26 mouse cellular contexts compared by ENCODE assay signal in the genomic region with DNA sequence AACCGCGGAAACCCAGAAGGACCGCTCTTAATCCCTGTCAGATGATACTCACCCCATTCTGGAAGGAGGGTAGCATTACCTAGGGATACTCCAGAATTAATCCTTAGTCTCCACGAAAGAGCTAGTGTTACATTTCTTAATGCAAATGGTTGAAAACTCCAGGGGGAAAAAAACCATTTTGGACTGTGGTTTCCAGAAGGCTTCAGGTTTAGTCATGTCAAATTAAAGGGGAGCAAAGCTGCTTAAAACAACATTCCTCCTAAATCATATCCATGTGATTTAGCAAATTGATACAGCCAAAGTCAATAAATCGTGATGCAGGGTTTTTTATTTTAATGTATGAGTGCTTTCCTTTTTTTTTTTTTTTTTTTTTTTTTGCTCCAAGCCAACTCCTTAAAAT. TPM values are rescaled to one million over a fixed set of nuclear protein-coding genes. Genes with fewer than 3 reads are reported as not detected.
DNase-seq lines count a peak whose midpoint lies in the region; ATAC-seq and TF ChIP-seq lines count a peak whose summit lies in the region.
"Had no signal": no experiment of that assay in that cellular context is flagged by ENCODE, and none has a peak within 500 bp of the region (broad histone marks: within the 10 kb centered on the region; RNA-seq: fewer than 3 reads in every experiment).

No protein-coding gene starts in this region.

- no peak overlapping the region for H3K9ac ChIP-seq in midbrain, embryonic 11.5 days (ENCODE audit: low read length)
- H3K9ac ChIP-seq in embryonic facial prominence, embryonic 13.5 days = no peak overlapping the region
- H3K9ac ChIP-seq: embryonic facial prominence, embryonic 15.5 days; forebrain, embryonic 12.5 days; forebrain, embryonic 15.5 days; heart, embryonic 12.5 days; heart, embryonic 15.5 days; hindbrain, embryonic 13.5 days had no signal

- H3K27me3 ChIP-seq in midbrain, embryonic 10.5 days (ENCODE audit: low read depth, poor library complexity, severe bottlenecking) = peaks cover 59% of the 10 kb centered on the region
- H3K27me3 ChIP-seq in midbrain, embryonic 11.5 days (ENCODE audit: control insufficient read depth, insufficient read depth, low read length) = peaks cover 12% of the 10 kb centered on the region
- no peaks in the 10 kb centered on the region for H3K27me3 ChIP-seq in embryonic facial prominence, embryonic 13.5 days
- H3K27me3 ChIP-seq in myocyte (ENCODE audit: control insufficient read depth, insufficient read depth, insufficient read length) = no peaks in the 10 kb centered on the region
- H3K27me3 ChIP-seq: embryonic facial prominence, embryonic 15.5 days; forebrain, embryonic 15.5 days; heart, embryonic 12.5 days; heart, embryonic 15.5 days; hindbrain, embryonic 13.5 days had no signal

- H3ac ChIP-seq in myocyte (ENCODE audit: control insufficient read depth, insufficient read length) = no peak overlapping the region

- no peaks in the 10 kb centered on the region for H3K9me3 ChIP-seq in midbrain, embryonic 10.5 days (replicated peaks)
- H3K9me3 ChIP-seq in midbrain, embryonic 11.5 days (ENCODE audit: control insufficient read depth, low read length) = no peaks in the 10 kb centered on the region
- H3K9me3 ChIP-seq in embryonic facial prominence, embryonic 13.5 days = no peaks in the 10 kb centered on the region
- H3K9me3 ChIP-seq: embryonic facial prominence, embryonic 15.5 days; forebrain, embryonic 12.5 days; forebrain, embryonic 15.5 days; heart, embryonic 12.5 days; heart, embryonic 15.5 days; hindbrain, embryonic 10.5 days; hindbrain, embryonic 13.5 days had no signal

- 26% methylated on average over 5 of the region's 5 CpGs for WGBS in midbrain, embryonic 10.5 days
- 18% methylated on average over 5 of the region's 5 CpGs for WGBS in midbrain, embryonic 11.5 days
- WGBS in embryonic facial prominence, embryonic 13.5 days = 14% methylated on average over 5 of the region's 5 CpGs

- no peak for TF ChIP-seq POLR2A in myocyte (IDR thresholded peaks at IDR 0.05; ENCODE audit: insufficient read length, low read depth)

- no peak for DNase-seq in midbrain, embryonic 10.5 days (ENCODE audit: low spot score)
- no peak for DNase-seq in midbrain, embryonic 11.5 days (ENCODE audit: low spot score, missing footprints)
- peak; percentile 71 for DNase-seq in NIH3T3 (ENCODE audit: low read depth)
- DNase-seq in lung, postnatal 25 days (ENCODE audit: low spot score) = no peak
- DNase-seq: adrenal gland, adult 8-10 months; adrenal gland, postnatal 25 days; cerebellum, adult 11-12 months; cerebellum, adult 8-10 months; cerebellum, postnatal 14 days; gastrocnemius, postnatal 25 days; heart, adult 18-20 months; heart, postnatal 10 days; heart, postnatal 36 days had no signal

- H3K4me1 ChIP-seq in midbrain, embryonic 10.5 days = peaks cover 76% of the 10 kb centered on the region
- H3K4me1 ChIP-seq in midbrain, embryonic 11.5 days (ENCODE audit: control insufficient read depth, insufficient read depth, low read length) = peaks cover 19% of the 10 kb centered on the region
- H3K4me1 ChIP-seq in embryonic facial prominence, embryonic 13.5 days = peaks cover 37% of the 10 kb centered on the region
- H3K4me1 ChIP-seq: forebrain, embryonic 15.5 days; heart, embryonic 12.5 days had no signal

- peaks cover 28% of the 10 kb centered on the region for H3K79me2 ChIP-seq in myocyte (ENCODE audit: control insufficient read depth, insufficient read depth)

- H3K36me3 ChIP-seq in midbrain, embryonic 10.5 days = no peaks in the 10 kb centered on the region
- no peaks in the 10 kb centered on the region for H3K36me3 ChIP-seq in midbrain, embryonic 11.5 days (ENCODE audit: control insufficient read depth, insufficient read depth, low read length)
- H3K36me3 ChIP-seq in embryonic facial prominence, embryonic 13.5 days = no peaks in the 10 kb centered on the region
- no peaks in the 10 kb centered on the region for H3K36me3 ChIP-seq in myocyte (ENCODE audit: control insufficient read depth, insufficient read depth)
- H3K36me3 ChIP-seq: embryonic facial prominence, embryonic 15.5 days; forebrain, embryonic 12.5 days; forebrain, embryonic 15.5 days; heart, embryonic 12.5 days; heart, embryonic 15.5 days; hindbrain, embryonic 10.5 days; hindbrain, embryonic 13.5 days had no signal

- no peak for ATAC-seq in midbrain, embryonic 11.5 days (ENCODE audit: low FRiP score)
- ATAC-seq in embryonic facial prominence, embryonic 13.5 days (ENCODE audit: insufficient number of reproducible peaks, insufficient read depth, low FRiP score, low TSS enrichment, low read depth) = no peak
- ATAC-seq: activated CD4-positive, CD25-positive, alpha-beta regulatory T cell, adult 4 months; CD4-positive, CD25-positive, alpha-beta regulatory T cell, adult 4 months; forebrain, embryonic 15.5 days; hindbrain, embryonic 16.5 days had no signal

- H3K27ac ChIP-seq in midbrain, embryonic 10.5 days (replicated peaks) = no peak overlapping the region
- H3K27ac ChIP-seq in midbrain, embryonic 11.5 days (ENCODE audit: low read depth, low read length) = no peak overlapping the region
- no peak overlapping the region for H3K27ac ChIP-seq in embryonic facial prominence, embryonic 13.5 days
- H3K27ac ChIP-seq: embryonic facial prominence, embryonic 15.5 days; forebrain, embryonic 12.5 days; forebrain, embryonic 15.5 days; heart, embryonic 15.5 days; hindbrain, embryonic 10.5 days; hindbrain, embryonic 13.5 days had no signal

- no peak overlapping the region for H3K4me2 ChIP-seq in midbrain, embryonic 11.5 days
- peak overlapping the region; percentile 7; the same call in 1 of the 2 replicates for H3K4me2 ChIP-seq in embryonic facial prominence, embryonic 13.5 days
- peak overlapping the region; percentile 26 for H3K4me2 ChIP-seq in myocyte (ENCODE audit: low read depth)
- H3K4me2 ChIP-seq: embryonic facial prominence, embryonic 15.5 days; forebrain, embryonic 12.5 days; forebrain, embryonic 15.5 days; heart, embryonic 12.5 days; heart, embryonic 15.5 days; hindbrain, embryonic 13.5 days had no signal

- peak overlapping the region; percentile 5; the same call in 1 of the 2 replicates for H3K4me3 ChIP-seq in midbrain, embryonic 10.5 days
- H3K4me3 ChIP-seq in midbrain, embryonic 11.5 days (ENCODE audit: low read depth, low read length) = no peak overlapping the region
- H3K4me3 ChIP-seq in embryonic facial prominence, embryonic 13.5 days = no peak overlapping the region
- H3K4me3 ChIP-seq in myocyte = no peak overlapping the region
- H3K4me3 ChIP-seq: embryonic facial prominence, embryonic 15.5 days; erythroblast, embryonic 14.5 days; forebrain, embryonic 12.5 days; forebrain, embryonic 15.5 days; heart, embryonic 12.5 days; heart, embryonic 15.5 days; hindbrain, embryonic 10.5 days; hindbrain, embryonic 13.5 days had no signal

TF ChIP-seq in myocyte, 11 proteins besides CTCF, POLR2A, EP300 and RAD21:
- TF ChIP-seq SRF (IDR thresholded peaks at IDR 0.05; ENCODE audit: control insufficient read depth, insufficient read length, low read depth) = no peak
- no peak for TF ChIP-seq MAX (IDR thresholded peaks at IDR 0.05; ENCODE audit: low read depth)
- TF ChIP-seq TCF3 (IDR thresholded peaks at IDR 0.05; ENCODE audit: insufficient read length, low read depth) = no peak
- no peak for TF ChIP-seq REST (IDR thresholded peaks at IDR 0.05; ENCODE audit: insufficient read depth, insufficient read length)
- TF ChIP-seq POLR2AphosphoS2 (IDR thresholded peaks at IDR 0.05; ENCODE audit: insufficient read length, low read depth) = no peak
- TF ChIP-seq USF1 (IDR thresholded peaks at IDR 0.05; ENCODE audit: low read depth) = no peak
- TF ChIP-seq TCF12 (IDR thresholded peaks at IDR 0.05; ENCODE audit: insufficient read depth, poor library complexity, severe bottlenecking) = no peak
- TF ChIP-seq E2F4 (IDR thresholded peaks at IDR 0.05; ENCODE audit: insufficient read depth) = no peak
- TF ChIP-seq MYOD1 (IDR thresholded peaks at IDR 0.05; ENCODE audit: control insufficient read depth in 1 of 3, insufficient read length in 2 of 3, low read depth in 2 of 3) = no peak

RNA-seq across cellular contexts. Expression of a gene that starts 35.5 kb away (rescaled TPM):
- 58.8 and 80.0 TPM in 2 replicates for polyA plus RNA-seq in midbrain, embryonic 10.5 days (2016; fragmentation: Nextera tagmentation; extraction: Ambion mirVana)
- 72.5 and 80.5 TPM in 2 replicates for polyA plus RNA-seq in midbrain, embryonic 11.5 days (2014; fragmentation: Nextera tagmentation; extraction: Ambion mirVana)
- 109 and 119 TPM in 2 replicates for polyA plus RNA-seq in embryonic facial prominence, embryonic 13.5 days (2015; fragmentation: Nextera tagmentation; extraction: Ambion mirVana)
- 2.8 TPM for polyA plus RNA-seq in myocyte (2012; fragmentation: generic; extraction: Trizol)
- polyA plus RNA-seq: erythroblast, embryonic 14.5 days had no signal

Comparison
In these comparisons a context has a peak if more than half of its experiments do, and no peak if none do; other contexts are left out.
1. RNA of a gene that starts 35.5 kb away (polyA plus RNA-seq): 109 to 119 TPM in embryonic facial prominence, embryonic 13.5 days, 72.5 to 80.5 TPM in midbrain, embryonic 11.5 days and 58.8 to 80.0 TPM in midbrain, embryonic 10.5 days; 2.8 TPM in myocyte (single experiment); every median in the first group is over 10 times any median in the second.